Mouse (Mus musculus) midbrain, embryonic 16.5 days (tissue): ENCODE measurements around the gene Hspa12b. TPM values are rescaled to one million over a fixed set of nuclear protein-coding genes. Genes with fewer than 3 reads are reported as not detected.

Experiments
- ATAC-seq: fragments of 200-750 bp; cut with Nextera tagmentation; 2 replicates; pipeline ENCODE4 v1.8.0; 2017; ENCODE audit warnings: moderate TSS enrichment
- H3K27ac ChIP-seq: fragments of 300-500 bp; sonication (generic); 2 replicates; pipeline ENCODE4 v1.5.1; 2014; ENCODE audit warnings: mild to moderate bottlenecking, low read length, mixed read lengths
- H3K27me3 ChIP-seq: fragments of 300-500 bp; sonication (generic); 2 replicates; pipeline ENCODE4 v1.6.1; 2014; ENCODE audit warnings: low read depth, low read length, mixed read lengths; ENCODE audit not compliant: control insufficient read depth, insufficient read depth
- H3K36me3 ChIP-seq: fragments of 300-500 bp; sonication (generic); 2 replicates; pipeline ENCODE4 v1.6.1; 2014; ENCODE audit warnings: mild to moderate bottlenecking, low read length, moderate library complexity, mixed read lengths; ENCODE audit not compliant: control insufficient read depth, insufficient read depth
- H3K4me1 ChIP-seq: fragments of 300-500 bp; sonication (generic); 2 replicates; pipeline ENCODE4 v1.6.1; 2014; ENCODE audit warnings: mild to moderate bottlenecking, low read length, mixed read lengths; ENCODE audit not compliant: control insufficient read depth, insufficient read depth
- H3K4me2 ChIP-seq: fragments of 300-500 bp; sonication (generic); 2 replicates; pipeline ENCODE4 v1.6.1; 2014; ENCODE audit warnings: mild to moderate bottlenecking, low read length, mixed read lengths
- H3K4me3 ChIP-seq: fragments of 300-500 bp; sonication (generic); 2 replicates; pipeline ENCODE4 v1.5.1; 2014; ENCODE audit warnings: low read depth, mild to moderate bottlenecking, low read length, moderate library complexity, mixed read lengths
- H3K9ac ChIP-seq: fragments of 300-500 bp; sonication (generic); 2 replicates; pipeline ENCODE4 v1.6.1; 2014; ENCODE audit warnings: low read depth, low read length, mixed read lengths
- H3K9me3 ChIP-seq: fragments of 300-500 bp; sonication (generic); replicated peaks from 2 replicates; pipeline ENCODE4 v1.6.1; 2014; ENCODE audit warnings: mild to moderate bottlenecking, low read length, mixed read lengths; ENCODE audit not compliant: control insufficient read depth, poor library complexity, severe bottlenecking
- WGBS: fragments of 180-500 bp; shearing (Covaris S2); extraction: QIAGEN DNeasy Blood & Tissue Kit; methylation state at CpG from one replicate; pipeline ENCODE4 v1.1.7; 2014; 5-methylcytosine and 5-hydroxymethylcytosine counted together
- polyA plus RNA-seq: library from polyadenylated mRNA; unstranded; fragments of >200 nt; fragmentation: Nextera tagmentation; extraction: Ambion mirVana; gene quantifications from 2 replicates; pipeline ENCODE4 v1.2.1, GENCODE M21; 2015

Hspa12b gene
- polyA plus RNA-seq, 1 experiment from 2014 or later: 5.0 TPM

DNA sequence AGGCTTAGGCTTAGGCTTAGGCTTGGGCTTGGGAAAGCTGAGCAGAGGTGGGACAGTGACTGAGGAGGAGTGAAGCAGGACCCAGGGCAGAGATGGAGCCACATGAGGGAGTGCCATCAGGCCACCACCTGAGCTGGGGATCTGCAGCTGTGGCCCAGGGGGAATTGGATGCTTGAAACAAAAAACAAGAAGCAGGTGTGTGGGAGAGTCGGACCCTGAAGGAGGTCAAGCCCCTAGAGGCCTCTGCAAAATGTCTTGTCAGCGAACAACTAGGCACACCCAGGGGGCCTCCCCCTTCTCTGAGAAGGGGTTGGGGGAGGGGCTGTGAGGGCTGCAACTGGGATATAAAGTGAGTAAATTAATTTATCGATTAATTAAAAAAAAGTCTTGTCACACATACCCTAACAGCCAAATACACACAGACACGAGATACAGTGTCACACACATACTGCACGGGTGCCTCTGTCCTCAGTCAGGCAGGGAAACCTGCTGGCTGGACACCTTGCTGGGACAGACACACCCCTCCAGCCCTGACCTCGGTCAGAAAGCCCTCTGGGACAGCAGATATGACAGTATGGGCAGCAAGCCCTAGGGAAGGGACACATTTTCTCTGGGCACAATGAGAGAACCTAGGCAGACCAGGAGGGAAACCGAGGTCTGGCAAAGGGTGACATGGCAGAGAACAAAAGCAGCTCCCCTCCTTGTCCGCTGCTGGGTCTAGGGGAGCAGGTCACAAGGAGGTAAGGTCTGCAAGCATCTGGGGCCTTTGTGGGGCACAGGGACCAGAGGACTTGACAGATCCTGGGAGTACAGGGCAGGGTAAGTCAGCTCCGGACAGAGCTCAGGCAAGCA is 890 bp upstream of the Hspa12b start:
- Histone ChIP-seq H3K4me2 (no peak overlapping the region), H3K27me3 (no peaks in the 10 kb centered on the region), H3K9me3 (no peaks in the 10 kb centered on the region), H3K4me3 (no peak overlapping the region), H3K27ac (no peak overlapping the region), H3K4me1 (peaks cover 6% of the 10 kb centered on the region), H3K9ac (no peak overlapping the region), H3K36me3 (no peaks in the 10 kb centered on the region)
- 55% methylated on average over 9 of the region's 9 CpGs for WGBS
- ATAC-seq: no peak

DNA sequence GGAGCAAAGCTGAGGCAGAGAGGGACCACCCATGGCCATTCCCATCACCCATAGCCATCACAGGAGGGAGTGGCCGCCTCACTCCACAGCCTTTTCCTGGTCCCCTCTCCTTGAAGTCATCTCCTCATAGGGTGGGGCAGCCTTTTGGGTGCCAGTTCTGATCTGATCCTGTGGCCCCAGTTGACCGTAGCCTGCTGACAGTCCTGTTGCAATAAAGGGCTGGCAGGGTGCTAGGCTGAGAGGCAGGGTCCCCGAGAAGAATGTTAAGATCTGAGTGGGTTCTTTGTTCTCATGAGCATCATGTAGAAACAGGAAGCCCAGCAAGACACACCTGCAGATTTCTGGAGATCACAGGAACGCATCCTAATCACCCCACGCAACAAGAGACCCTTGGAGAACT is 1.1 kb downstream of the Hspa12b start:
- no peak overlapping the region for H3K4me3 ChIP-seq
- peaks cover 6% of the 10 kb centered on the region for H3K4me1 ChIP-seq
- H3K9ac ChIP-seq: no peak overlapping the region
- no peaks in the 10 kb centered on the region for H3K27me3 ChIP-seq
- peak overlapping the region; percentile 71; the same call in 1 of the 2 replicates for H3K4me2 ChIP-seq
- 88% methylated on average over 5 of the region's 5 CpGs for WGBS
- H3K36me3 ChIP-seq: no peaks in the 10 kb centered on the region
- H3K9me3 ChIP-seq: no peaks in the 10 kb centered on the region
- no peak overlapping the region for H3K27ac ChIP-seq
- no peak for ATAC-seq

DNA sequence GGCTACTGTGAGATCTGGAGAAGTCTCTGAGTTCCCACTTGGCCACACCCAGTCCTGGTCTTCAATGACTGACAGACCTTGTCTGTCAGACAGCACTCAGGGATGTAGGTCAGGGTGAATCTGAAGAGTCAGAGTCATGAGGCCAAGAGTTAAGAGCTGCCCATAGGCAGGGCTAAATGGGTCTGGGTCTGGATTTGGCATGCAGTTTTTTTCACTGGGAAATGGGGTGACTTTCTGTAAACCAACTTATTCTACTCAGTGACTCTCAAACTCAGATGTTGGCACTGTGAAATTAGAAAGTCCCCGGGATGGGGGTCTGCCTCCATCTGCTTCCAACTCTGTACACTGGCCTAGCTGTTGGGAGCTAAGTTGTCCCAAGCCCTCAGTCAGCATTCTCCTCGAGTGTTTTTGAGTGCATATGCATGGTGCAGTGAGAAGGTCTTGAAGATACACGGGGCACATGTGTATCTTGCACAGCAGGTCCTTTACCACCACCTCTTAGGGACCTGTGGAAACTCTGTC is 1.6 kb downstream of the Hspa12b start:
- H3K9me3 ChIP-seq: no peaks in the 10 kb centered on the region
- no peaks in the 10 kb centered on the region for H3K36me3 ChIP-seq
- no peak overlapping the region for H3K9ac ChIP-seq
- no peaks in the 10 kb centered on the region for H3K27me3 ChIP-seq
- no peak for ATAC-seq
- no peak overlapping the region for H3K4me2 ChIP-seq
- WGBS: 89% methylated on average over 3 of the region's 3 CpGs
- H3K4me3 ChIP-seq: no peak overlapping the region
- no peak overlapping the region for H3K27ac ChIP-seq
- H3K4me1 ChIP-seq: peaks cover 6% of the 10 kb centered on the region

DNA sequence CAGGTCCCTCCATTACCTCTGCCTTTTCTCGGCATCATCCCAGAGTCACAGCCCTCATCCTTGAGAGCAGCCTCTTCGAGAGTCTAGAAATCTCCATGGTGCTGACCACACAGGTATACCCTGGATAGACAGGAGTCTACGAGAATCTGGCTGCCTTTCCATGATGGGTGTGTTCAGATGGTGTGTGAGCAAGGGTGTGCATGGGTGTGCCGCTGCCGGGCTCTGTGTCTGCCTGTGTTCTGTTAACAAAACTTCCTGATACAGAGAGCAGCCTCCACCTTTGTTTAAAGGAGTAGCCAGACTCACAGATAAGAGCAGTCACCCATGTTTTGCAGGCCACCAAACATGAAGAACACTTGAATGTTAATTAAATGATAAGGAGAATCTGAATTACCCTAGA is 2.8 kb downstream of the Hspa12b start:
- H3K4me3 ChIP-seq: no peak overlapping the region
- H3K4me1 ChIP-seq: peaks cover 6% of the 10 kb centered on the region
- no peaks in the 10 kb centered on the region for H3K27me3 ChIP-seq
- H3K36me3 ChIP-seq: no peaks in the 10 kb centered on the region
- no peaks in the 10 kb centered on the region for H3K9me3 ChIP-seq
- no peak overlapping the region for H3K4me2 ChIP-seq
- no peak overlapping the region for H3K27ac ChIP-seq
- H3K9ac ChIP-seq: no peak overlapping the region
- ATAC-seq: no peak
- WGBS: 85% methylated on average over 5 of the region's 5 CpGs

DNA sequence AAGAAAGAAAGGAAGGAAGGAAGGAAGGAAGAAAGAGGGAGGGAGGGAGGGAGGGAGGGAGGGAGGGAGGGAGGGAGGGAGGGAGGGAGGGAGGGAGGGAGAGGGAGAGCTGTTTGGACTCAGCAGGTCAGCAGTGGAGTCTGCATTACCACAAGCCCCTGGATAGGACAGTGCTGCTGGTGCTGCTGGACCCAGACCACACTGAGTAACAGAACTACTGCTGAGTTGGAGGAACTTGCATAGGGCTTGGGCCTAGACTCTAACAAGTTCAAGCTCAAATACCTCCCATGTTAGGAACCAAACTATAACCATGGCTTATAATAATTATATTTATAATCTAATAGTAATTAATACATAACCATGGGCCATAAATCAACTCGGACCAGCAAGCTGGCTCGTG is 3.8 kb downstream of the Hspa12b start:
- Histone ChIP-seq H3K36me3 (no peaks in the 10 kb centered on the region), H3K9ac (no peak overlapping the region), H3K27me3 (no peaks in the 10 kb centered on the region), H3K4me2 (no peak overlapping the region), H3K9me3 (no peaks in the 10 kb centered on the region), H3K4me3 (no peak overlapping the region), H3K27ac (no peak overlapping the region), H3K4me1 (peaks cover 6% of the 10 kb centered on the region)
- 96% methylated on average over 2 of the region's 2 CpGs for WGBS
- no peak for ATAC-seq

DNA sequence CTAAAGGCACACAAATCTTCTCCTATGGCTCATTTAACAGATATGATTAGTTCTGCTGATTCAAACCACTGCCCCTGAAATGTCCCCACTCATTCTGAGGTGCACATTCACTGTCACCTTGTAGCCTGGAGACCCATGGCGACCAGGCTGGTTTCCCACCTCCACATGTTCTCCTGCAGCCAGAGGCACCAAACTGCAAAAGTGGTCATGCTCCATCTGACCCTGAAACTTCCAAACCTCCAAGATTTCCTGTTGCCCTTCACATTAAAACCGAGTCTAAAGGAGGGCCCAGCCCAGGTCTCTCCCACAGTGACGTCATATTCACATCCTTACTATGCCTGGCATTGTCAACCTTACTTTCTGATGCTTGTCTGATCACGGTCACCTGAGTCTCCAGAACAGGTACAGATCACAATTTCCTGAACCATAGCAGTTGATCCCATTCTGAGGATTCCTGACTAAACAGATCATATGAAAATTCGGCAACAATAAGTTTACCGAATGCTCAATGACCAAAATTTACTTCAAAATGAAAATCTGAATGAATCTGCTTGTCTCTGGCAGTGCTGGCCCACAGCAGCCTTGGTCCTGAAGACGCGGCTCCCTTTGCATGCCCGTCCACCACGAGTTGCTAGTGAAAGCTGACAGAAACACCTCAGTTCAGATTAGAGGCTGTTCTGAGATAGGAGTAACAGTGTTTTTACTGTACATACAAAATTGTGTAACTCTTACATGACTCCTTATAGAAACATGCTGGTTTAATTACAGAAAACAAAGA is 5.2 kb downstream of the Hspa12b start:
- Histone ChIP-seq H3K4me1 (peaks cover 2% of the 10 kb centered on the region), H3K4me2 (no peak overlapping the region), H3K4me3 (no peak overlapping the region), H3K9ac (no peak overlapping the region), H3K27ac (no peak overlapping the region), H3K9me3 (no peaks in the 10 kb centered on the region), H3K36me3 (no peaks in the 10 kb centered on the region), H3K27me3 (no peaks in the 10 kb centered on the region)
- 84% methylated on average over 10 of the region's 10 CpGs for WGBS
- no peak for ATAC-seq

DNA sequence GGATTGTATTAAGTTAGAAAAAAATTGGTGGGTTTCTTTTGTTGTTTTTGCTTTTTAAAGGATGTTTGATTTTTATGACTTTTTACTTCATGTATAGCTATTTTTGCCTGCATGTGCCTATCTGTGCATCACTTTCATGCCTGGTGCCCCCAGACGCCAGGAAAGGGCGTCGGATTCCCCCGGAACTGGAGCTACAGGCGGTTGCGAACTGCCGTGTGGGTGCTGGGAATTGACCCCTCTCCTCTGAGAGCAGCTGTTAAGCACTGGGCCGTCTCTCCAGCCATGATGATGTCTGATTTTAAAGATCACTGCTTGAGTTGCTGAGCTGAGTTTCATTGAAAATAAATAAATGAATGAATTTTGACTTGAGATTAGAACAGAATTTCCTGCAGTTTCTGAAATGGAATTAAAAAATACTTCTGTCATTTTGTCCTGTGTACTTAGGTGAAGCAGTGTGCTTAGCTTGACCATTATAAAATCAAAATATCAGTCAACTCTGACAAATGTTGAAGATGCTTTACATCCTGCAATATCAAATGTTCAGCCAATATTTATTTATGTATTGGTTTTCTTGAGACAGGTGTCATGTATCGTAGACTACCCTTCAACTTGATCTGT is 6.0 kb downstream of the Hspa12b start, which contains the start of gene Gm11037:
Gene Gm11037, plus strand, starts transcription at position 568 of the 618 bp plus-strand sequence.
- Histone ChIP-seq H3K4me3 (no peak within 1 kb of the TSS), H3K9me3 (no peaks in the 10 kb centered on the region)
- 84% methylated on average over 9 of the region's 9 CpGs for WGBS

DNA sequence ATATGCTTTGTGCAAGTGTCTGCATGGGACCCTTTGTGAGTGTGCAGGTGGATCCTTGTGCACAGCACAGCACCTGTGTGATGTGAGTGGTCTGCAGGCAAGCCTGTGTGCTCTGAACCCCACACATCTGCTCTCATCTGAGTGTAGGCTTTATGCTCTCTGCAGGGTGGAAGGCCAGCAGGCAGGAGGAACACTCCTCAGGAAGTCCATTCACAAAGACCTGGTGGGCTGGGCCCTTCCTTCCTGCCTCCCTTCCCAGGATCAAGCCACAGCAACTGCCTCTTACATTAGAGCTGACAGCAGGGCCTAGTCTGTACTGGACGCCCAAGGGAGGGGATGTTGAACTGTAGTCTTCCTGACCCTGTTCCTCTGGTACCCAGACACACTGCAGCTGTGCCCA is 7.3 kb downstream of the Hspa12b start:
- H3K4me1 ChIP-seq: no peaks in the 10 kb centered on the region
- ATAC-seq: no peak
- WGBS: 43% methylated on average over 1 of the region's 1 CpGs
- H3K27ac ChIP-seq: no peak overlapping the region
- no peaks in the 10 kb centered on the region for H3K9me3 ChIP-seq
- H3K36me3 ChIP-seq: no peaks in the 10 kb centered on the region
- H3K4me3 ChIP-seq: no peak overlapping the region
- 0 out of 2 replicates have a peak overlapping the region, but pooled peaks have one; percentile 31 for H3K9ac ChIP-seq
- H3K27me3 ChIP-seq: no peaks in the 10 kb centered on the region
- no peak overlapping the region for H3K4me2 ChIP-seq

More for the DNA sequence above, 6.0 kb downstream of the Hspa12b start, which contains the start of gene Gm11037:
- Histone ChIP-seq H3K4me2 (no peak within 1 kb of the TSS), H3K9ac (0 out of 2 replicates have a peak within 1 kb of the TSS, but pooled peaks have one; percentile 31), H3K27ac (no peak within 1 kb of the TSS), H3K27me3 (no peaks in the 10 kb centered on the region), H3K4me1 (no peaks in the 10 kb centered on the region), H3K36me3 (no peaks in the 10 kb centered on the region)
- ATAC-seq: no peak
